ENCODE assay signal across 34 mouse cellular contexts in the genomic region with DNA sequence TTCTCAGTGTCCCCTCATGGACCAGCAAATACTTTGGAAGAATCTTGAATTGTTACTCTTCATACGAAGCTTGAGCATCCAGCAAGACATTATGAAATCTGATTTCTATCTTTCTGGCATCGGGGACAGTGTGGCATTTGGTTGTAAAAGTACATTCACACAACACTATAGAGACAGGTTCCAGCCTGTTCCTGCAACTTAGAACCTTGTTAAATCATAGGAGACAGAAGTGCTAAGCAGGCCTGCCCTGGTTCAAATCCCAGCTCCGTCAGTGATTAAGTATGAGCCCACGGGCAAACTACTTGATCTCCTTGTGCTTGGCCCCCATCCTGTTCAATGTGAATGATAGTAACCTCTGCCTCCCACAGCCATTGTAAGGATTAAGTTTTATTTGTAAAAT.
"Had no signal": no experiment of that assay in that cellular context is flagged by ENCODE, and none has a peak within 500 bp of the region (broad histone marks: within the 10 kb centered on the region; RNA-seq: fewer than 3 reads in every experiment).

No protein-coding gene starts in this region.

- H3K9me3 ChIP-seq: heart, embryonic 12.5 days; heart, embryonic 13.5 days; heart, embryonic 15.5 days; hindbrain, embryonic 10.5 days; hindbrain, embryonic 12.5 days; hindbrain, embryonic 13.5 days; hindbrain, embryonic 15.5 days; intestine, embryonic 15.5 days; kidney, embryonic 15.5 days had no signal

- H3K4me2 ChIP-seq: heart, embryonic 12.5 days; heart, embryonic 13.5 days; heart, embryonic 15.5 days; hindbrain, embryonic 12.5 days; hindbrain, embryonic 13.5 days; hindbrain, embryonic 14.5 days; hindbrain, embryonic 15.5 days; intestine, embryonic 15.5 days; kidney, embryonic 15.5 days had no signal

- DNase-seq: heart, postnatal 10 days; heart, postnatal 14 days; heart, postnatal 36 days; heart, postnatal 4 days; kidney, adult 11 months; kidney, adult 18-20 months; kidney, adult 2 months; kidney, adult 8-10 months; kidney, adult 9 months; kidney, postnatal 10 days; kidney, postnatal 14 days; kidney, postnatal 25 days; kidney, postnatal 36 days; kidney, postnatal 4 days; layer of hippocampus, adult 9-11 months; layer of hippocampus, postnatal 36 days had no signal

- H3K36me3 ChIP-seq: heart, embryonic 12.5 days; heart, embryonic 13.5 days; heart, embryonic 15.5 days; hindbrain, embryonic 10.5 days; hindbrain, embryonic 12.5 days; hindbrain, embryonic 13.5 days; hindbrain, embryonic 15.5 days; intestine, embryonic 15.5 days; kidney, embryonic 15.5 days had no signal

- H3K27me3 ChIP-seq: heart, embryonic 15.5 days; hindbrain, embryonic 12.5 days; hindbrain, embryonic 13.5 days; hindbrain, embryonic 15.5 days; intestine, embryonic 15.5 days had no signal

- H3K4me1 ChIP-seq: heart, embryonic 12.5 days; heart, embryonic 15.5 days; hindbrain, embryonic 10.5 days; hindbrain, embryonic 12.5 days; hindbrain, embryonic 15.5 days; intestine, embryonic 15.5 days had no signal

- ATAC-seq: hindbrain, embryonic 16.5 days; hindbrain, postnatal 0 days; inflammation-experienced regulatory T-cells, adult 6 months; intestine, embryonic 15.5 days; intestine, embryonic 16.5 days; intestine, postnatal 0 days had no signal

- H3K9ac ChIP-seq: heart, embryonic 12.5 days; heart, embryonic 13.5 days; heart, embryonic 15.5 days; hindbrain, embryonic 12.5 days; hindbrain, embryonic 13.5 days; hindbrain, embryonic 14.5 days; hindbrain, embryonic 15.5 days; intestine, embryonic 15.5 days; kidney, embryonic 15.5 days had no signal

- H3K4me3 ChIP-seq: heart, embryonic 12.5 days; heart, embryonic 13.5 days; heart, embryonic 15.5 days; hindbrain, embryonic 10.5 days; hindbrain, embryonic 12.5 days; hindbrain, embryonic 13.5 days; hindbrain, embryonic 15.5 days; intestine, embryonic 15.5 days; kidney, embryonic 15.5 days; layer of hippocampus, adult 2 months; left cerebral cortex, adult 2 months had no signal

- H3K27ac ChIP-seq: heart, embryonic 13.5 days; heart, embryonic 15.5 days; hindbrain, embryonic 10.5 days; hindbrain, embryonic 12.5 days; hindbrain, embryonic 13.5 days; hindbrain, embryonic 14.5 days; hindbrain, embryonic 15.5 days; hindbrain, postnatal 0 days; intestine, embryonic 15.5 days; kidney, embryonic 15.5 days; kidney, postnatal 0 days; layer of hippocampus, adult 2 months; left cerebral cortex, adult 2 months had no signal
